Mouse (Mus musculus) spleen, adult 2 months (tissue): ENCODE results near the gene Acad12. TPM values are rescaled to one million over a fixed set of nuclear protein-coding genes. Genes with fewer than 3 reads are reported as not detected.

Source experiments
- DNase-seq, 2 experiments: peaks; one replicate each; pipeline versions ENCODE4 v3.0.0 to v3.0.0-alpha.2; 2012 to 2021; ENCODE audit warnings: low spot score in 2 of 2, low read depth in 1 of 2
- H3K27ac ChIP-seq: fragments of 200-500 bp; 2 replicates; pipeline ENCODE4 v1.5.1; 2012; ENCODE audit warnings: low read length, inconsistent platforms; ENCODE audit not compliant: insufficient read depth
- H3K27me3 ChIP-seq: fragments of 200-500 bp; 2 replicates; pipeline ENCODE4 v1.6.1; 2012; ENCODE audit warnings: mild to moderate bottlenecking, moderate library complexity, low read length, inconsistent platforms; ENCODE audit not compliant: control insufficient read depth, insufficient read depth
- H3K36me3 ChIP-seq: fragments of 200-500 bp; 2 replicates; pipeline ENCODE4 v1.6.1; 2012; ENCODE audit warnings: mild to moderate bottlenecking, low read length, inconsistent platforms; ENCODE audit not compliant: control insufficient read depth, insufficient read depth
- H3K4me1 ChIP-seq: fragments of 200-500 bp; 2 replicates; pipeline ENCODE4 v1.6.1; 2011; ENCODE audit warnings: inconsistent platforms; ENCODE audit not compliant: control insufficient read depth, insufficient read depth, insufficient read length
- H3K4me3 ChIP-seq: fragments of 200-500 bp; 2 replicates; pipeline ENCODE4 v1.5.1; 2011; ENCODE audit warnings: mild to moderate bottlenecking, inconsistent platforms; ENCODE audit not compliant: insufficient read depth, insufficient read length; ENCODE audit errors: extremely low read depth
- CTCF ChIP-seq: fragments of 200-500 bp; IDR thresholded peaks from 2 replicates; pipeline ENCODE4 v1.5.1; 2011; ENCODE audit warnings: mild to moderate bottlenecking, inconsistent platforms; ENCODE audit not compliant: insufficient read depth, insufficient read length, insufficient replicate concordance; ENCODE audit errors: extremely low read depth
- POLR2A ChIP-seq: fragments of 200-500 bp; IDR thresholded peaks from 2 replicates; pipeline ENCODE4 v1.6.1; 2011; ENCODE audit warnings: low read depth, low read length, inconsistent platforms
- WGBS: fragments of 180-500 bp; shearing (Covaris S2); methylation state at CpG from one replicate; pipeline ENCODE4 v1.1.7; 2018; 5-methylcytosine and 5-hydroxymethylcytosine counted together
- polyA plus RNA-seq: library from polyadenylated mRNA; depleted of rRNA; stranded (reverse); fragments of >200 nt; gene quantifications from 2 replicates; pipeline ENCODE4 v1.2.3, GENCODE M21; 2012

Gene Acad12
- polyA plus RNA-seq, 1 experiment, result 5.5 TPM

DNA sequence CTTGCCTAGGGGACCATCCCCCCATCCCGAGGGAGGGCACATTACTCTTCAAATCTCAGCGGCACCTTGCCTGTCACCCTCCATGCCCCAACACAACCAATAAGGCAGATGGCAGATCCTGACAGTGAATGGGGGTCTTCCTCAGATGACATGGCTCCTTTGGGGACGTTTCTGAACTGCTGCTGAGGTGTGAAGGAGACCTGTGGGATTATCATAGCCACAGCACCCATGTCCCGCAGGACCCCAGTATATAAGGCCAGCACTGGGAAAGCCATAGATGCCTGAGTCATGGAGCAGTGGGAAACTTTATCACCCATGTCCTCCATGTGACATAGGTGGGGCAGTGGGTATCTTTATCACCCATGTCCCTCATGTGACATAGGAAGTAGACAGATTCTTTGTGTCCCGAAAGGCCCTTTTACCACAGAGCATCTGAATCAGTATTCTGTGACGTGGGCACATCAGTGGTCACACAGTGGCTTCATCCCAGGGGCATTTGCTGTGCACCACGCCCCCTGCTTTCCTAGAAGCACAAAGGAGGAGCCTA is 20.7 kb downstream of the Acad12 start:
- 71% methylated on average over 7 of the region's 7 CpGs for WGBS
- TF ChIP-seq POLR2A, result no peak
- Histone ChIP-seq H3K36me3 (no peaks in the 10 kb centered on the region), H3K27me3 (no peaks in the 10 kb centered on the region), H3K4me3 (no peak overlapping the region), H3K4me1 (peaks cover 17% of the 10 kb centered on the region; the same call in 1 of the 2 replicates), H3K27ac (no peak overlapping the region)
- DNase-seq, result no peak

GRCm38 (mm10) chr5:121597332-121597731 is 21.4 kb downstream of the Acad12 start:
- Histone ChIP-seq H3K4me3 (no peak overlapping the region), H3K27ac (peak overlapping the region; percentile 68), H3K4me1 (peaks cover 19% of the 10 kb centered on the region; the same call in 1 of the 2 replicates), H3K36me3 (no peaks in the 10 kb centered on the region), H3K27me3 (no peaks in the 10 kb centered on the region)
- WGBS, result 33% methylated on average over 4 of the region's 4 CpGs
- DNase-seq, result no peak
- TF ChIP-seq CTCF (no peak), POLR2A (no peak)

- 74% methylated on average over 6 of the region's 6 CpGs for WGBS
- H3K4me3 ChIP-seq, result no peak overlapping the region
- H3K4me1 ChIP-seq, result peaks cover 22% of the 10 kb centered on the region; the same call in 1 of the 2 replicates
- no peak for TF ChIP-seq POLR2A
- no peak for TF ChIP-seq CTCF
- H3K36me3 ChIP-seq, result no peaks in the 10 kb centered on the region
- H3K27ac ChIP-seq, result no peak overlapping the region
- DNase-seq, result no peak
- no peaks in the 10 kb centered on the region for H3K27me3 ChIP-seq
Measured at GRCm38 (mm10) chr5:121596226-121596625, 22.5 kb downstream of the Acad12 start.

DNA sequence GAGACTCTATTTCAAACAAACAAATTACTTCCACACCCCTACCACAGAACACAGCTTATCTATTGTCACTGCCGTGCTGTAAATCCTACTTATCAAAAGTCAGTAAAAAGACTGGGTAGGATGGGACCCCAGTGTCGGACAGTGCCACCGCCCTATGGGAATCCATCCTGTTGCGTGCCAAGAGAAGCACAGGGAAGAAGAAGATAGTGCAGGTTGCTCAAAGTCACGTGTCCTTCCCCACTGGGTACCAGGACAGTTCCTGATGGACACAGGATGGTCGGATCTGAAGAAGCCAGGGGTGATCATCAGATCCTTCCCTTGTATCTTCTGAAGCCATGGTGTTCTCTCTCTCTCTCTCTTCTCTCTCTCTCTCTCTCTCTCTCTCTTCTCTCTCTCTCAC is 23.0 kb downstream of the Acad12 start:
- H3K27ac ChIP-seq, result no peak overlapping the region
- no peaks in the 10 kb centered on the region for H3K27me3 ChIP-seq
- no peak overlapping the region for H3K4me3 ChIP-seq
- no peak for DNase-seq
- TF ChIP-seq CTCF (no peak), POLR2A (no peak)
- peaks cover 22% of the 10 kb centered on the region; the same call in 1 of the 2 replicates for H3K4me1 ChIP-seq
- 75% methylated on average over 6 of the region's 6 CpGs for WGBS
- H3K36me3 ChIP-seq, result no peaks in the 10 kb centered on the region

- TF ChIP-seq POLR2A (no peak), CTCF (no peak)
- no peaks in the 10 kb centered on the region for H3K27me3 ChIP-seq
- H3K27ac ChIP-seq, result no peak overlapping the region
- peaks cover 2% of the 10 kb centered on the region; the same call in 1 of the 2 replicates for H3K36me3 ChIP-seq
- peaks cover 22% of the 10 kb centered on the region; the same call in 1 of the 2 replicates for H3K4me1 ChIP-seq
- no peak overlapping the region for H3K4me3 ChIP-seq
- 68% methylated on average over 6 of the region's 6 CpGs for WGBS
- no peak for DNase-seq
Measured at GRCm38 (mm10) chr5:121594714-121595313, 23.9 kb downstream of the Acad12 start.

GRCm38 (mm10) chr5:121593451-121594401 is 25.0 kb downstream of the Acad12 start, which contains the start of gene Aldh2:
Aldh2 (minus strand) TSS chr5:121593824.
- Histone ChIP-seq H3K27ac (peak within 1 kb of the TSS; percentile 76), H3K36me3 (peaks cover 2% of the 10 kb centered on the region; the same call in 1 of the 2 replicates), H3K27me3 (no peaks in the 10 kb centered on the region), H3K4me1 (peaks cover 22% of the 10 kb centered on the region; the same call in 1 of the 2 replicates), H3K4me3 (peak within 1 kb of the TSS; percentile 83)
- WGBS, result 2% methylated on average over 47 of the region's 47 CpGs
- peak; percentile 83 for TF ChIP-seq POLR2A
- no peak for TF ChIP-seq CTCF
- DNase-seq, result peak; percentile 36 to 81
